Mouse (Mus musculus): ENCODE results near the gene H2afy2. TPM values are rescaled to one million over a fixed set of nuclear protein-coding genes. Genes with fewer than 3 reads are reported as not detected.

The H2afy2 gene
- total RNA-seq, 2 experiments from 2014 or later = 22.7 to 23.8 TPM

DNA sequence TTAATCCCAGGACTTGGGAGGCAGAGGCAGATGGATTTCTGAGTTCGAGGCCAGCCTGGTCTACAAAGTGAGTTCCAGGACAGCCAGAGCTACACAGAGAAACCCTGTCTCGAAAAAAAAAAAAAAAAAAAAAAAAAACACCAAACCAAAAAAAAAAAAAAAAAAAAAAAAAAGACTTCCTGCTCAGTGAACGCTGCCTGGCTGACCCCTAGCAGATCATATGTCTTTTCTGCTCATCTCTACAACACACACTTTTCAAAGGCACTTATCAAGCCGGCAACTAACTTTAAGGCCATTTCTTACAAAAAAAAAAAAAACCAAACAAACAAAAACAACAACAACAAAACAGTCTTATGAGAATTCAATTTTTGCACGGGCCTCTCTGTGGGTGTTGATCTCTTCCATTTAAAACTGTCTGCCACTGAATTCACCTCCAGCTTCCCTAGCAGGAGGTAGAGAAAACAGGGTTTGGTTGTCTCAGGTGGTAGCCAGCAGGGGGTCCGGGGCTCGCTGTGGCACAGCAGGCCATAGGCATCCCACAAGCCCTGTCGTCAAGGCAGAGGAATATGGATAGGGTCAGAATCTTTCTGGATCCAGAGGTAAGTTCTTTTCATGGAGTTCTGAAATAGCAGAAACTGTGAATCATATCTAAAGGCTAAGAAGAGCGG, 2.4 kb downstream of the H2afy2 start:
- H3K27ac ChIP-seq = no peak overlapping the region
- TF ChIP-seq CTCF (IDR thresholded peaks at IDR 0.05) = no peak; the same call in 1 of the 2 replicates
- H3K4me3 ChIP-seq = no peak overlapping the region
- intact Hi-C loops (cut with DNase I) = no loop called here
- DNase-seq (ENCODE audit: extremely low spot score in 1 of 2, low spot score in 2 of 2) = no peak

DNA sequence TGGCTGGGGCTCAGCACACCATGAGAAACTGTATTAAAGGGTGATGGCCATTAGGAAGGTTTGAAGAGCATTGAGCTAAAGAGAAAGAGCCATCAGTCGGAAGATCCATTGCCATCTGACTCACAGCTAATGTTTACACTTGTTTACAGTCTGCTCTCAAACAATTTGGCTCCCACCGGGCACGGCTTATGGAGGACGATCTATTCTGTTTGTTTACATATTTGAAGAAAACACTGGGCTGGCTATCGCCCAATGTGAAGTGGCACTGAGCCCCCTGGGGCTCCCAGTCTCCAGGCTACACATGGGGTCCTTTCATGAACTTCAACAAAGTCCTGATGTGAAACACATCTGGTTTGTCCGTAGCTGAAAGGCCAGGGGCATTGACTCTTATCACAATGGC, 17.1 kb downstream of the H2afy2 start:
- Histone ChIP-seq H3K4me3 (no peak overlapping the region), H3K27ac (no peak overlapping the region)
- intact Hi-C loops (cut with DNase I) = no loop called here
- DNase-seq (ENCODE audit: extremely low spot score in 1 of 2, low spot score in 2 of 2) = no peak
- TF ChIP-seq CTCF (IDR thresholded peaks at IDR 0.05) = no peak

DNA sequence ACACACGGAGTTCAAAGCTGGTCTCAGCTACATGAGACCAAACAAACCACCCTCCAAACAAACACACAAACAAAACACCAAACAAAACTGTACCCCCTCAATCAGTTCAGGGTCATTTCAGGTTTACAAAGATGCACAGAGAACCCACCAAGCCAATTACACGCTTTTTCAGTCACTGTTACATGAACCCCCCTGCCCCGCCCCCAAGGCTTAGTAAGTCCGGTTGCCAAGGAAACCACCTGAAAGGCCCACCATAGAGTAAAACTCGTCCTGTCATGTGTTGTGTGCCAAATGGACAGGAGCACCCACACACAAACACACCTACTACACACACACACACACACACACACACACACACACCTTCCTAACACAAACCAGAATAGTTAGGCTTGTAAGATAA, 18.4 kb downstream of the H2afy2 start:
- no peak for DNase-seq (ENCODE audit: extremely low spot score in 1 of 2, low spot score in 2 of 2)
- intact Hi-C loops (cut with DNase I) = no loop called here
- no peak for TF ChIP-seq CTCF (IDR thresholded peaks at IDR 0.05)
- no peak overlapping the region for H3K4me3 ChIP-seq
- H3K27ac ChIP-seq = no peak overlapping the region

DNA sequence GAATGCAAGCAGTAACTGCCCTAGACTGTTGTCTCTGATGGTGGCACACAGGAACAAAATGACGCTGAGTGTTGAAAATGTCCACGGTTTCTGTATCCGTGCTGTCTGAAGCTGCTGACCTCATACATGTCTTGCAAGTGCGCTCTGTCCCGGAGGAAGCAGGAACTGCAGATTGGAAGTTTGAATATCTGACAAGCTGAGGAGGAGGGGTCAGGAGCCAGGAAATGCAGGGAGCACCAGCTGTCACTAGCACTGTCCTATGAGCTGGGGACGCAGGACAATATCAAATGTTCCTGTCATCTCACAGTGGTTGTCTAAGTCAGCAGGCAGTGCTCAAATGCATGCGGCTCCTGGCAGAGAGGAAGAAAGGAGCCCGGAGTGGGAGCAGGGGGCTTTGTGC, 19.3 kb downstream of the H2afy2 start:
- no peak overlapping the region for H3K27ac ChIP-seq
- intact Hi-C loops (cut with DNase I) = no loop called here
- H3K4me3 ChIP-seq = no peak overlapping the region
- TF ChIP-seq CTCF (IDR thresholded peaks at IDR 0.05) = no peak
- no peak for DNase-seq (ENCODE audit: extremely low spot score in 1 of 2, low spot score in 2 of 2)

DNA sequence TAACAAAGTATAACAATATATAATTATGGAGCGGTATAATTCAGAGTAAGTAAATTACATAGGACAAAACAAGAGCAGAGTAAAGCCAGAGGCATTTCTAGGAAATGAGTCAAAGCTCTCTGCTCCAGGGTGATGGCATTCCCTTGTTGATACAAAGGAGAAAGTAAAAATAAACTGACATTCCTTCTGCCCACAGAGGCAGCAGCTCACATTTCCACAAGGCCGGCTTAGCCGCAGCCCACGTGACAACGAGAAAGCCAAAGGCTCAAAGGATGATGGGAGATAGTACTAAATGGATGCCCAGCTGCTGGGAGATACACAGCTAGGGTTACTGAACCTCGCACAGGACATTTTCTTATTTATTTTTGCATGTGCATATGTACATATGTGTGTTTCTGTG, 24.1 kb downstream of the H2afy2 start:
- intact Hi-C loops (cut with DNase I) = no loop called here
- Histone ChIP-seq H3K4me3 (no peak overlapping the region), H3K27ac (no peak overlapping the region; the same call in 1 of the 2 replicates)
- no peak for TF ChIP-seq CTCF (IDR thresholded peaks at IDR 0.05)
- DNase-seq (ENCODE audit: extremely low spot score in 1 of 2, low spot score in 2 of 2) = no peak

DNA sequence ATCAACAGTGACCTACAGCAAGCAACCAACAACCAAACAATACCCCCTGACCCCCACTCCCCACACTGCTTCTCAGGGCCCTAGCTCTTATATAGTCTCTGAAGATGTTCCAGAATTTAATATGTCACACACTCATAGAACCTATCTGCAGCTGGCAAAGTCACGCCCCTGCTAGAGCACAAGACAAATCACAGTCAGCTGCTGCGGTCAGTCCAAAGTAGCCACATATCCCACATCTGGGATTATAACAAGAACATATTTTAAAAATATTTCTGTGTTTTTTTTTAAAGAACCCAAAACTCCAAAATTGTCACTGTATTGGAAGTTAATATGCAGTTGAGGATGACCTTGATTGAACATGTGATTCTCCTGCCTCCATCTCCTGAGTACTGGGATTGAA, 25.0 kb downstream of the H2afy2 start:
- Histone ChIP-seq H3K4me3 (no peak overlapping the region), H3K27ac (no peak overlapping the region)
- no peak for DNase-seq (ENCODE audit: extremely low spot score in 1 of 2, low spot score in 2 of 2)
- intact Hi-C loops (cut with DNase I) = no loop called here
- no peak for TF ChIP-seq CTCF (IDR thresholded peaks at IDR 0.05)

DNA sequence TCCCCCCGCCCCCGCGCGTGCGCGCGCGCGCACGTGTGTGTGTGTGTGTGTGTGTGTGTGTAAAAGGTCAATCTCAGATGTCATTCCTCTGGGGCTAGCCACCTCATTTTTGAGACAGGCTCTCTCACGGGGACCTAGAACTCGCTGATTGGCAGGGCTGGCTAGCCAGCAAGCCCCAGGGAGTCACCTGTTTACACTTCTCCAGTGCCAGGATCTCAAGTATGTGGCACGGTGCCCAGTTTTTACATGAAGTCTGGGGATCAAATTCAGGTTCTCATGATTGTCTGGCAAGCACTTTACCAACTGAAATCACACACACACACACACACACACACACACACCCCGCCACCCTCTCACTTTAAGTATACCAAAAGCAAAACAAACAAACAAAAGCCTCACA, 26.9 kb downstream of the H2afy2 start:
- no peak for DNase-seq (ENCODE audit: extremely low spot score in 1 of 2, low spot score in 2 of 2)
- no peak for TF ChIP-seq CTCF (IDR thresholded peaks at IDR 0.05)
- Histone ChIP-seq H3K27ac (no peak overlapping the region), H3K4me3 (no peak overlapping the region)
- intact Hi-C loops (cut with DNase I) = no loop called here

DNA sequence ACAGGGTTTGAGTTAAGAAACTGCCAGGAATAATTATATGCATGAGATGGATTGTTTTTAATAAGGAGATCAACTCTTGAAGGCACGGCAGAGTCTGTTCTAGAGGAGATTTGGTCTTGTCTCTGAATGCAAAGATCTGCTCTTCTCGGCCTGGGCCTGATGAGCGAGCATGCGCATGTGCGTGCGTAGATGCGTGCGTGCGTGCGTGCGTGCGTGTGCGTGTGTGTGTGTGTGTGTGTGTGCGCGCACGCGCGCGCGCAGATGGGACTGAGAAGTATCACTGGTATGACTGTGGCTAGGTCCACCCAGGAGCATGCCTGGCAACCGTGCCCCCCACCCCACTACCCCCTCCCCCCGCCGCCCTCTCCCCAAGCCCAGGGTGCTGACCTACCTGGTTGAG, 30.9 kb downstream of the H2afy2 start:
- Histone ChIP-seq H3K27ac (no peak overlapping the region), H3K4me3 (no peak overlapping the region)
- no peak for DNase-seq (ENCODE audit: extremely low spot score in 1 of 2, low spot score in 2 of 2)
- intact Hi-C loops (cut with DNase I) = no loop called here
- no peak for TF ChIP-seq CTCF (IDR thresholded peaks at IDR 0.05)

DNA sequence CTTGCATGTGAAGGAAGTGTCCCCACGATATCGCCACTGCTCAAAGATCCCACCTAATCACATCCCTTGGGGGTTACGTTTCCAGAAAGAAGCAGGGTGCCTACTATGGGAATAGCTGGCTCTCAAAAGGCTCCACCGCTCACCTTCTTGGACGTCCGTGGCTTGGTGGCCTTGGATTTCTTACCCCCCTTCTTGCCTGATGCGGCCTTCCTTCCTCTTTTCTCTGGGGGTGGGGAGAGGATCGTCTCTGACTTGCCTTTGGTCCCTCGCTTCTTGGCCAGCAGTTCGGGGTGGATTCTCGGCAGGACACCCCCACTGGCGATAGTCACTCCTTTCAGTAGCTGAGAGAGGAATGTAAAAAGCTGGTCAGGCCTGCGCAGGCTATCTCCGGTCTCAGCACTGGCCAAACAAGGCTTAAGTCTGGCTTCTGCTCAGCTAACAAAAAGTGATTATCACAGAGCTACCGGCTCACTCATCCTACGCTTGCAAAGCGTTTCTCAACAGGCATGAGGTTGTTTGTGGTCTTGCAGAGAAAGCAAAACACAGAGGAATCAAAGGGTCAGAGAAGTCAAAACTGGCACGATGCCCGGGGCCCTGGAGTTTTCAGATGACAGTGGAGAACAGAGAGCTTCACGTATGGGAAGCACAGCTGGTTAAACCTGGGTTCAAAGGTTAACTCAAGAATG, 32.3 kb downstream of the H2afy2 start:
- TF ChIP-seq CTCF (IDR thresholded peaks at IDR 0.05) = no peak
- H3K27ac ChIP-seq = no peak overlapping the region
- intact Hi-C loops (cut with DNase I) = no loop called here
- no peak overlapping the region for H3K4me3 ChIP-seq
- no peak for DNase-seq (ENCODE audit: extremely low spot score in 1 of 2, low spot score in 2 of 2)

DNA sequence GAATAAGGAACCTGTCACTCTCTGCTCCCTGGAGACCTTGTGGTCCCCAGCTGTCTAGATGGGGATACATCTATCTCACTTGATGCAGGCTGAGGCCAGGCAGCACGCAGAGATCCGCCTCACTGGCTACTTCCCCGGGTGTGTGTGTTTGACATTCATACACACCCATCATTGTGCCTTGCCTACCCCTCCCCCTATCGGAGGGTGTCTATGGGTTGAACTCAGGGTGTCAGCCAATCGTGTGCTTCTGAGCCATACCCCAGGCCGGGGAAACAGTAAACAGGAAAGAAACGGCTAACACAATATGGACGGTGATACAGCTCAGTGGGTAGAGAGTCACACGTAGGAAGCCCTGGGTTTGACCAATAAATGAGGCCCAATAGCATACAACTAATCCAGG, 33.9 kb downstream of the H2afy2 start:
- DNase-seq (ENCODE audit: extremely low spot score in 1 of 2, low spot score in 2 of 2) = no peak
- intact Hi-C loops (cut with DNase I) = no loop called here
- Histone ChIP-seq H3K4me3 (no peak overlapping the region), H3K27ac (no peak overlapping the region)
- TF ChIP-seq CTCF (IDR thresholded peaks at IDR 0.05) = no peak

DNA sequence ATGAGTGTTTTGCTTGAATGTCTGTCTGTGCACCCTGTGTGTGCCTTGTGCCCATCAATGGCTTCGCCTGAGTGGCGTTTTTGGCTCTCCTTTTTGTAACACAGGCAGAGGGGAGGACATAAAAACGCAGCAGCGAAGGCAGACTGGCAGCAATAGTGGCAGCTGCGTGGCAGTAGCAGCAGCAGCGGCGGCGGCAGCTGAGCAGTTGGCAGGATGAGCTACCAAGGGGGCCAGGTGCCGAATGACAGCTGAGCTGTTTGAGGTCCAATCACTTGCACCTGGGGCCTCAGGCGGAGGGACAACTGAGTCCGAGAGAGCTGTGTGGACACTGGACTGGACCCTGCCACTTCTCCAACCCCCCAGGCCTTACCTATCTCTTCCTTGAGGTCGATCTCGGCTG, 36.6 kb downstream of the H2afy2 start:
- Histone ChIP-seq H3K4me3 (no peak overlapping the region), H3K27ac (no peak overlapping the region)
- no peak for DNase-seq (ENCODE audit: extremely low spot score in 1 of 2, low spot score in 2 of 2)
- intact Hi-C loops (cut with DNase I) = no loop called here
- TF ChIP-seq CTCF (IDR thresholded peaks at IDR 0.05) = no peak

DNA sequence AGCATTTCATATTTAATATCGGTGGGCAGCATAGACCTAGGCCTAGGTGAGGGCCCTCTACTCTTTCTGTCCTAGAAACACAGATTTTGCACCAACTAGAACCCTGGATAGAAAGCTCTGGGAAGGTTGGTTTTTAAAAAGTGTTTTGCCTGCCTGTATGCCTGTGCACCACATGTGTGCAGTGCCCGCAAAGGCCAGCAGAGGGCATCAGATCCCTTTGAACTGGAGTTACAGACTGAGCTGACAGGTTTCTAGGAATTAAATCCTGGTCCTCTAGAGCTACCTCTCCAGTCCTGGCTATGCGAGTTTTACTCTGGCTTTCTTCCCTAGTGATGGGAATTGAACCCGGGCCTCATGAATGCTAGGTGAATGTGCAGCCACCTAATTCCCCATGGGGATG, 38.8 kb downstream of the H2afy2 start:
- Histone ChIP-seq H3K4me3 (no peak overlapping the region), H3K27ac (no peak overlapping the region)
- no peak for DNase-seq (ENCODE audit: extremely low spot score in 1 of 2, low spot score in 2 of 2)
- intact Hi-C loops (cut with DNase I) = no loop called here
- TF ChIP-seq CTCF (IDR thresholded peaks at IDR 0.05) = peak; percentile 36

DNA sequence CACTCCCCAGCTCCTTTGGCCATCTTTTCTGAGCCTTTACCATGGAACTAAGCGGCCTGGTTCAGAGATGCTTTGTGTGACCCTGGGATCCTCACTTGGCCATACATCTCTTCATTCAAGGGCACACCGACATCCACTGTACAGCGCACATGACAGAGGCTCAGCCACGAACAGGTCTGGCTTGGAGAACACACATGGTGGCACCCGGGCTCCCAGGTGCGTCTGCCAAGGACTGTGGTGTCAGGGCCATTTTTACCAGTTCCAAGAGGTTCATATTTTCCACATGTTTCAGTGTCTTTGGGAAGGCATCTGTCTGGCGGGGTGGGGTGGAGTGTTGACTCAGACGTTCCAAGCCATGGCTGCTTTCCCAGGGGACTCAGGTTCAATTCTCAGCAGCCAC, 41.6 kb downstream of the H2afy2 start:
- Histone ChIP-seq H3K4me3 (no peak overlapping the region), H3K27ac (no peak overlapping the region)
- intact Hi-C loops (cut with DNase I) = no loop called here
- DNase-seq (ENCODE audit: extremely low spot score in 1 of 2, low spot score in 2 of 2) = no peak
- TF ChIP-seq CTCF (IDR thresholded peaks at IDR 0.05) = no peak

Data from left cerebral cortex, adult 2 months (tissue).